Mouse (Mus musculus): ENCODE measurements around the gene Elf2.

DNA sequence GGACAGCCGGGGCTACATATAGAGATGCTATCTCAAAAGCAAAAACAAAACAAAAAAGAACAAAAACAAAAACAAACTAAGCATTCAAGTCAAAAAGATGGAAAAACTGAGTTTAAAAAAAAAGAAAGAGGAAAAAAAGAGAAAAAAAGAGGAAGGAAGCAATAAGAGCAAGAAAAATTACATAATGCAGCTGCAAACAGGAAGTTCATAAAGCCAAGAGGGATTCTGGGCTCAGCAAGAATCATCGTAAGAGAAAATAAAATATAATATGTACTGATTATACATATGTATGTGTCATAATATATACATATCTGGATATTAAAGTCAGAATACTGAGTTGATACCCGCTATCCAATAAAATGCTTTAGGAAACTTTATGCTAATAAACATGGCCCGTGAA is 58.7 kb downstream of the Elf2 start:
- TF ChIP-seq CTCF (IDR thresholded peaks at IDR 0.05; ENCODE audit: borderline replicate concordance, insufficient read depth, low read depth, low read length) (no peak), POLR2A (IDR thresholded peaks at IDR 0.05; ENCODE audit: borderline replicate concordance, insufficient read depth, low read length) (no peak)
